Mouse (Mus musculus) hindbrain, embryonic 15.5 days (tissue): ENCODE data around the gene Zbtb40. TPM values are rescaled to one million over a fixed set of nuclear protein-coding genes. Genes with fewer than 3 reads are reported as not detected.

Experiments
- ATAC-seq: fragments of 200-750 bp; cut with Nextera tagmentation; 2 replicates; pipeline ENCODE4 v1.8.0; 2017; ENCODE audit warnings: low read depth, moderate number of reproducible peaks, moderate TSS enrichment; ENCODE audit not compliant: low FRiP score
- H3K27ac ChIP-seq: fragments of 300-500 bp; sonication (generic); replicated peaks from 2 replicates; pipeline ENCODE4 v1.5.1; 2015; ENCODE audit warnings: mild to moderate bottlenecking, inconsistent platforms
- H3K27me3 ChIP-seq: fragments of 300-500 bp; sonication (generic); 2 replicates; pipeline ENCODE4 v1.6.1; 2015; ENCODE audit warnings: control low read depth, inconsistent platforms
- H3K36me3 ChIP-seq: fragments of 300-500 bp; sonication (generic); 2 replicates; pipeline ENCODE4 v1.6.1; 2015; ENCODE audit warnings: control low read depth, inconsistent platforms
- H3K4me1 ChIP-seq: fragments of 300-500 bp; sonication (generic); replicated peaks from 2 replicates; pipeline ENCODE4 v1.6.1; 2015; ENCODE audit warnings: control low read depth, inconsistent platforms
- H3K4me2 ChIP-seq: fragments of 300-500 bp; sonication (generic); 2 replicates; pipeline ENCODE4 v1.6.1; 2015; ENCODE audit warnings: moderate library complexity, mild to moderate bottlenecking, inconsistent platforms
- H3K4me3 ChIP-seq: fragments of 300-500 bp; sonication (generic); 2 replicates; pipeline ENCODE4 v1.5.1; 2015; ENCODE audit warnings: mild to moderate bottlenecking, inconsistent platforms
- H3K9ac ChIP-seq: fragments of 300-500 bp; sonication (generic); 2 replicates; pipeline ENCODE4 v1.6.1; 2015; ENCODE audit warnings: inconsistent platforms
- H3K9me3 ChIP-seq: fragments of 300-500 bp; sonication (generic); 2 replicates; pipeline ENCODE4 v1.6.1; 2016; ENCODE audit warnings: control low read depth, inconsistent platforms
- WGBS: fragments of 180-500 bp; shearing (Covaris S2); methylation state at CpG from one replicate; pipeline ENCODE4 v1.1.7; 2015; 5-methylcytosine and 5-hydroxymethylcytosine counted together
- polyA plus RNA-seq: library from polyadenylated mRNA; unstranded; fragments of >200 nt; fragmentation: Nextera tagmentation; extraction: Ambion mirVana; gene quantifications from 2 replicates; pipeline ENCODE4 v1.2.1, GENCODE M21; 2015

Zbtb40 gene
- 3.9 and 4.1 TPM in 2 replicates for polyA plus RNA-seq

DNA sequence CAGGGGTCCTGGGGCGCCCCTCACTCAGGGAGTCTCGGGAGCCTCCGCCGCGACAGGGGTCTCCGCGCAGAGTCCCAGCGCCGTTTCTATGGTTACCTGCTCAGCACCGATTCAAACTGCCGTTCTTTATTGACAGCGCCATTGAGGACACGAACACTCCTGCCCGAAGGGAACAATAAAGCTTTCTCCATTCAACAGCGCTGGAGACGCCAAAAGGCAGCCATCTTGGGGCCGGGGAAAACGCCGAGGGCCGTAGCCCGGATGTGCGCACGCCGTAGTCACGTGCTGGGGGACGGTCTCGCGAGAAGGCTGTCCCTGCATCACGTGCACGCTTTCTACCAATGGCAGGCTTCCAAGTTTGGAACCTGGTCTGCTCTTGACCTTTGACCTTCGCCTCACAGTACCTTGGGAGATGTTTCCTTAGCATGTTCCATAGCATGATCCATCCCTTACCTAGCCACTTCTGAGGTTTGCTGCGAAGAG, at the start of gene Zbtb40:
Gene Zbtb40 (minus strand): TSS at position 252 of the 483 bp plus-strand sequence.
- Histone ChIP-seq H3K27me3 (peaks cover 27% of the 10 kb centered on the region), H3K4me2 (peak within 1 kb of the TSS; percentile 68), H3K9ac (peak within 1 kb of the TSS; percentile 67), H3K9me3 (no peaks in the 10 kb centered on the region), H3K4me3 (peak within 1 kb of the TSS; percentile 92), H3K4me1 (peaks cover 20% of the 10 kb centered on the region), H3K36me3 (no peaks in the 10 kb centered on the region), H3K27ac (peak within 1 kb of the TSS; percentile 88)
- peak; percentile 97 for ATAC-seq
- 2% methylated on average over 32 of the region's 32 CpGs for WGBS

DNA sequence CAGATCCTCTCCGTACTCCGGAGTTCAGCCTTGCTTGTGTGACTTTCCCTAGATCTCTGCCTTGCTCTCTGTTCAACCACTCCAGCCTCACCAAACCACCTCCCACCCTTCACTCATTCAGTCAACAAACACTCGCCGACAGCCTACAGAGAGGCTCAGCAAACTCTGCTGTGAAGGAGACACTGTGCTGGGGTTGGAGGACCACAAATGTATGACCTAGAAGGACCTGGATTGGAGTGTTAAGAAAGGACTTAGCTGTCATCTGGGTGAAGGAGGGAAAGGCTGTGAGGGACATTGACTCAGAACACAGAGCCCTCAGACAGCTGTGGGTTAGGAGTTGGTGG, 49.4 kb upstream of the Zbtb40 start:
- ATAC-seq: no peak
- WGBS: 84% methylated on average over 4 of the region's 4 CpGs
- Histone ChIP-seq H3K4me2 (no peak overlapping the region), H3K4me1 (no peaks in the 10 kb centered on the region; the same call in 1 of the 2 replicates), H3K36me3 (no peaks in the 10 kb centered on the region), H3K9me3 (no peaks in the 10 kb centered on the region), H3K9ac (no peak overlapping the region), H3K27me3 (no peaks in the 10 kb centered on the region), H3K4me3 (no peak overlapping the region), H3K27ac (no peak overlapping the region)

DNA sequence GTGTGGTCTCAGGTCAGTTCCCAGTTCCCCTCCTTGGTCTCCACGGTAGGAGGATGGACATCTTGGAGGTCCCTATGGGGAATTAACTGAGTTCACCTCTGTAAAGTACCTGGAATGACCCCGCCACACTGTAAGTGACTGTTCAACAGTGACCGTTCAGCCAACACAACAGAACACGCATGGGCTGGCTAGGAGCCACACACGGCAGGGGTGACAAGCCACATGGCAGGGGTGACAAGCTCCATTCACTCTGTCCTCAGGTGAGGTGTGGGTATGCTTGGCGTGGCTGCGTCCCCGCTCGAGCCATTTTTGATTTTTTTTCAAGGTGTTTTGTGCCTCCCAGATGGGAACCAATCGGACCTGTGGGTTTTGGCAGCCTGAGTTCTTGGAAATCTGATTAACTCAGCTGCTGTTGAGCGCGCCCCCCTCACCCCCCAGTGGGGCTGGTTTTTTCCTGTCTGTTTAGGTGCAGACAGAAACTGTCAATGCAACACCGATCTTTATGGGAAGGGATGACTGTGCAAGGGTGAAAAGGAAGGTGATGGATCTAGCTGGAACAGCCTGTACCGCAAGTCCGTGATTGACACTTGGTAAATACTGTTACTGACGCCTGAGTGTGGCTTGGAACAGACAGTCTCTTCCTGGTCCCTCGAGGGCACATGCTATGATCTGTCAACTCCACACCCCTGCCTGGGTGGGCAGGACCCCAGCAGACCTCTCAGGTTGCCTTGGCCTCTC, 48.8 kb upstream of the Zbtb40 start:
- no peaks in the 10 kb centered on the region for H3K27me3 ChIP-seq
- no peaks in the 10 kb centered on the region; the same call in 1 of the 2 replicates for H3K4me1 ChIP-seq
- no peak for ATAC-seq
- 81% methylated on average over 17 of the region's 17 CpGs for WGBS
- H3K9ac ChIP-seq: no peak overlapping the region
- no peak overlapping the region for H3K4me2 ChIP-seq
- H3K27ac ChIP-seq: no peak overlapping the region
- H3K4me3 ChIP-seq: no peak overlapping the region
- no peaks in the 10 kb centered on the region for H3K36me3 ChIP-seq
- no peaks in the 10 kb centered on the region for H3K9me3 ChIP-seq

GRCm38 (mm10) chr4:137096353-137096752, 47.8 kb upstream of the Zbtb40 start:
- Histone ChIP-seq H3K4me3 (no peak overlapping the region), H3K36me3 (no peaks in the 10 kb centered on the region), H3K9ac (no peak overlapping the region), H3K4me2 (no peak overlapping the region), H3K9me3 (no peaks in the 10 kb centered on the region), H3K4me1 (no peaks in the 10 kb centered on the region; the same call in 1 of the 2 replicates), H3K27me3 (no peaks in the 10 kb centered on the region), H3K27ac (no peak overlapping the region)
- ATAC-seq: no peak
- 64% methylated on average over 10 of the region's 10 CpGs for WGBS

GRCm38 (mm10) chr4:137085083-137085810, 36.6 kb upstream of the Zbtb40 start:
- Histone ChIP-seq H3K9me3 (no peaks in the 10 kb centered on the region), H3K27me3 (no peaks in the 10 kb centered on the region), H3K4me2 (no peak overlapping the region), H3K9ac (no peak overlapping the region), H3K4me1 (no peaks in the 10 kb centered on the region), H3K36me3 (no peaks in the 10 kb centered on the region), H3K4me3 (no peak overlapping the region), H3K27ac (no peak overlapping the region)
- 52% methylated on average over 18 of the region's 18 CpGs for WGBS
- no peak for ATAC-seq

DNA sequence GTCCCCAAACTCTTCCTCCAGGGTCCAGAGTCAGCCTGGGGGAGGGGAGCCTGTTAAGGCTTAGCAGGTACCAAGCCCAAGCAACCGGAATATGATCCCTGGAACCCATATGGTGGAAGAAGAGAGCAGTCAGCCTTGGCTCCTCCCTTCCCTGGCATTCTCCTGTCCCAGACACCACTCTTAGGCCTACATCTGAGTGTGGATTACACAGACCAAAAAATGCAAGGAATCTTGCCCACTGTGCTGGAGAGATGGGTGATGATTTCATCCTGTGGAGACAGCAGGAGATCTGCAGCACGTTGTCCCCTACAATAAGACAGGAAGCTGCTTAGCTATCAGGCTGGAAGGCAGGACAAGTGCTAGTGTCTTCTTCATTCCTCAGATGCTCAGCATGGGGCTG, 34.3 kb upstream of the Zbtb40 start:
- H3K9ac ChIP-seq: no peak overlapping the region
- H3K4me3 ChIP-seq: no peak overlapping the region
- H3K36me3 ChIP-seq: no peaks in the 10 kb centered on the region
- 62% methylated on average over 2 of the region's 2 CpGs for WGBS
- no peak overlapping the region for H3K4me2 ChIP-seq
- H3K9me3 ChIP-seq: no peaks in the 10 kb centered on the region
- ATAC-seq: no peak
- H3K4me1 ChIP-seq: no peaks in the 10 kb centered on the region
- H3K27ac ChIP-seq: no peak overlapping the region
- no peaks in the 10 kb centered on the region for H3K27me3 ChIP-seq

- Histone ChIP-seq H3K27ac (no peak overlapping the region), H3K4me2 (no peak overlapping the region), H3K9me3 (no peaks in the 10 kb centered on the region), H3K36me3 (no peaks in the 10 kb centered on the region), H3K9ac (no peak overlapping the region), H3K27me3 (no peaks in the 10 kb centered on the region), H3K4me1 (no peaks in the 10 kb centered on the region), H3K4me3 (no peak overlapping the region)
- no peak for ATAC-seq
- 92% methylated on average over 4 of the region's 4 CpGs for WGBS
These were observed 32.8 kb upstream of the Zbtb40 start for GRCm38 (mm10) chr4:137081401-137081800.

- no peaks in the 10 kb centered on the region for H3K27me3 ChIP-seq
- H3K9ac ChIP-seq: no peak overlapping the region
- no peak overlapping the region for H3K4me2 ChIP-seq
- H3K4me1 ChIP-seq: no peaks in the 10 kb centered on the region
- WGBS: 31% methylated on average over 2 of the region's 2 CpGs
- H3K4me3 ChIP-seq: no peak overlapping the region
- no peaks in the 10 kb centered on the region for H3K36me3 ChIP-seq
- H3K27ac ChIP-seq: no peak overlapping the region
- no peaks in the 10 kb centered on the region for H3K9me3 ChIP-seq
- ATAC-seq: no peak
These were observed 28.6 kb upstream of the Zbtb40 start for GRCm38 (mm10) chr4:137077216-137077615.

- Histone ChIP-seq H3K4me3 (no peak overlapping the region), H3K27ac (no peak overlapping the region), H3K36me3 (no peaks in the 10 kb centered on the region), H3K27me3 (no peaks in the 10 kb centered on the region), H3K4me1 (peaks cover 4% of the 10 kb centered on the region; the same call in 1 of the 2 replicates), H3K9me3 (no peaks in the 10 kb centered on the region), H3K9ac (no peak overlapping the region), H3K4me2 (no peak overlapping the region)
- WGBS: 91% methylated on average over 6 of the region's 6 CpGs
- no peak for ATAC-seq
These were observed 22.6 kb upstream of the Zbtb40 start for GRCm38 (mm10) chr4:137071204-137071603.

DNA sequence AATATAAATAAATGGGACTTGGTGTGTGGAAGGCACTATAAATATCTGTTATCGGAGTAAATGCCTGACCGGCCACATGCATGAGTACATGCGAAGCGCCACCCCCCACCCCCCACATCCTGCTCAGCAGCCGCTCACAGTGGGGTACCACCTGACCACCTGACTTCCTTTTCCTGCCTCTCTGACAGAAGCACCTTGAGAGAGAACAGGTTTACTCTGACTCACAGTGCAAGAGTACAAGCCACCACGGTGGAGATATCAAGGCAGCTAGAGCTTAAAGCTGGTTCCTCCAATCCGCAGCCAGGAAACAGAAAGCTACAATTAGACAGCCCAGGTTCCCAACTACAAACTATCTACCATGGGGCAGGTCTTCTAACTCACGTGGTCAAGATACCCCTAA, 19.9 kb upstream of the Zbtb40 start:
- H3K4me3 ChIP-seq: no peak overlapping the region
- H3K4me1 ChIP-seq: peaks cover 4% of the 10 kb centered on the region; the same call in 1 of the 2 replicates
- no peak for ATAC-seq
- H3K27me3 ChIP-seq: no peaks in the 10 kb centered on the region
- no peaks in the 10 kb centered on the region for H3K36me3 ChIP-seq
- no peak overlapping the region for H3K9ac ChIP-seq
- no peak overlapping the region for H3K4me2 ChIP-seq
- H3K9me3 ChIP-seq: no peaks in the 10 kb centered on the region
- WGBS: 46% methylated on average over 8 of the region's 8 CpGs
- no peak overlapping the region for H3K27ac ChIP-seq

DNA sequence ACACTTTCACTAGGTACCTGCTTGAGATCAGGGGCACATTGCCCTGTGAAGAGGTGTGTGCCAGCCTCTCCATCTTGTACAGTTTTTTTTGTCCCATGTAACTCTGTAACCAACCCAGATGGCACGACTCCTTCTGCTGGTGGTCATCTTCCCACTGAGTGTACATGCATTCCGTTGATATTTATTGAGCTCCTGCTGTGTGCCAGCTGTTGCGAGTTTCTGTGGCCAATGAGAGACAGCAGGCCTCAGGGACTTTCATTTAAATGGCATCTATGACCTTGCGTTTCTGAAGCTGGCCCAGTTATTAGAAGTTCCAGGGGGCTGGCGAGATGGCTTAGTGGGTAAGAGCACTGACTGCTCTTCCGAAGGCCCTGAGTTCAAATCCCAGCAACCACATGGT, 17.2 kb upstream of the Zbtb40 start:
- ATAC-seq: no peak
- Histone ChIP-seq H3K4me2 (no peak overlapping the region), H3K9me3 (no peaks in the 10 kb centered on the region), H3K9ac (no peak overlapping the region), H3K4me3 (no peak overlapping the region), H3K36me3 (no peaks in the 10 kb centered on the region), H3K27ac (no peak overlapping the region), H3K4me1 (peaks cover 4% of the 10 kb centered on the region; the same call in 1 of the 2 replicates), H3K27me3 (no peaks in the 10 kb centered on the region)
- 61% methylated on average over 6 of the region's 6 CpGs for WGBS

- 78% methylated on average over 3 of the region's 3 CpGs for WGBS
- no peaks in the 10 kb centered on the region for H3K4me1 ChIP-seq
- no peaks in the 10 kb centered on the region for H3K36me3 ChIP-seq
- no peak overlapping the region for H3K27ac ChIP-seq
- no peak overlapping the region for H3K4me3 ChIP-seq
- no peak overlapping the region for H3K9ac ChIP-seq
- H3K27me3 ChIP-seq: peaks cover 31% of the 10 kb centered on the region
- ATAC-seq: no peak
- no peak overlapping the region for H3K4me2 ChIP-seq
- no peaks in the 10 kb centered on the region for H3K9me3 ChIP-seq
These were observed 6.3 kb upstream of the Zbtb40 start for GRCm38 (mm10) chr4:137054932-137055331.
